Mouse (Mus musculus): Measurements from ENCODE around the gene Lyar. TPM values are rescaled to one million over a fixed set of nuclear protein-coding genes. Genes with fewer than 3 reads are reported as not detected.

Gene Lyar
- polyA plus RNA-seq, 1 experiment from 2014 or later = 146 TPM

- no peaks in the 10 kb centered on the region for H3K27me3 ChIP-seq (ENCODE audit: control insufficient read depth, insufficient read depth, low read length)
- H3K4me3 ChIP-seq (ENCODE audit: low read depth, low read length) = no peak overlapping the region
- peaks cover 4% of the 10 kb centered on the region; the same call in 1 of the 2 replicates for H3K36me3 ChIP-seq (ENCODE audit: control insufficient read depth, insufficient read depth, low read length)
- no peak overlapping the region for H3K9ac ChIP-seq (ENCODE audit: low read length)
- DNase-seq (ENCODE audit: low spot score) (no peak), ATAC-seq (ENCODE audit: insufficient number of reproducible peaks, low FRiP score, low TSS enrichment, low read depth) (no peak)
- no peaks in the 10 kb centered on the region for H3K9me3 ChIP-seq (ENCODE audit: control insufficient read depth, low read length)
- WGBS = 85% methylated on average over 8 of the region's 8 CpGs
- peaks cover 3% of the 10 kb centered on the region; the same call in 1 of the 2 replicates for H3K4me1 ChIP-seq (ENCODE audit: control insufficient read depth, insufficient read depth, low read length)
- no peak overlapping the region for H3K4me2 ChIP-seq (ENCODE audit: low read depth, severe bottlenecking)
- no peak overlapping the region for H3K27ac ChIP-seq (replicated peaks; ENCODE audit: low read depth, low read length)
Observed at GRCm38 (mm10) chr5:38258034-38258772, 37.9 kb downstream of the Lyar start.

GRCm38 (mm10) chr5:38258773-38259146 lies 38.5 kb downstream of the Lyar start:
- no peak for DNase-seq (ENCODE audit: low spot score)
- H3K27ac ChIP-seq (replicated peaks; ENCODE audit: low read depth, low read length) = no peak overlapping the region
- H3K9me3 ChIP-seq (ENCODE audit: control insufficient read depth, low read length) = no peaks in the 10 kb centered on the region
- whole genome bisulfite sequencing = 93% methylated on average over 5 of the region's 5 CpGs
- H3K9ac ChIP-seq (ENCODE audit: low read length) = no peak overlapping the region
- H3K36me3 ChIP-seq (ENCODE audit: control insufficient read depth, insufficient read depth, low read length) = peaks cover 8% of the 10 kb centered on the region; the same call in 1 of the 2 replicates
- peaks cover 3% of the 10 kb centered on the region; the same call in 1 of the 2 replicates for H3K4me1 ChIP-seq (ENCODE audit: control insufficient read depth, insufficient read depth, low read length)
- H3K4me2 ChIP-seq (ENCODE audit: low read depth, severe bottlenecking) = no peak overlapping the region
- H3K27me3 ChIP-seq (ENCODE audit: control insufficient read depth, insufficient read depth, low read length) = no peaks in the 10 kb centered on the region
- H3K4me3 ChIP-seq (ENCODE audit: low read depth, low read length) = no peak overlapping the region
- ATAC-seq (ENCODE audit: insufficient number of reproducible peaks, low FRiP score, low TSS enrichment, low read depth) = no peak

GRCm38 (mm10) chr5:38259455-38260106 lies 39.3 kb downstream of the Lyar start:
- DNase-seq (ENCODE audit: low spot score) (no peak), ATAC-seq (ENCODE audit: insufficient number of reproducible peaks, low FRiP score, low TSS enrichment, low read depth) (no peak)
- Histone ChIP-seq H3K4me2 (ENCODE audit: low read depth, severe bottlenecking) (peak overlapping the region; percentile 88), H3K36me3 (ENCODE audit: control insufficient read depth, insufficient read depth, low read length) (peaks cover 11% of the 10 kb centered on the region; the same call in 1 of the 2 replicates), H3K27ac (replicated peaks; ENCODE audit: low read depth, low read length) (peak overlapping the region; percentile 76), H3K9ac (ENCODE audit: low read length) (peak overlapping the region; percentile 83), H3K4me3 (ENCODE audit: low read depth, low read length) (peak overlapping the region; percentile 82), H3K9me3 (ENCODE audit: control insufficient read depth, low read length) (no peaks in the 10 kb centered on the region), H3K27me3 (ENCODE audit: control insufficient read depth, insufficient read depth, low read length) (no peaks in the 10 kb centered on the region), H3K4me1 (ENCODE audit: control insufficient read depth, insufficient read depth, low read length) (peaks cover 3% of the 10 kb centered on the region; the same call in 1 of the 2 replicates)
- WGBS = 49% methylated on average over 9 of the region's 9 CpGs

- H3K9ac ChIP-seq (ENCODE audit: low read length) = peak within 1 kb of the TSS; percentile 83
- DNase-seq (ENCODE audit: low spot score) (peak; percentile 75), ATAC-seq (ENCODE audit: insufficient number of reproducible peaks, low FRiP score, low TSS enrichment, low read depth) (no peak)
- peaks cover 3% of the 10 kb centered on the region; the same call in 1 of the 2 replicates for H3K4me1 ChIP-seq (ENCODE audit: control insufficient read depth, insufficient read depth, low read length)
- H3K4me2 ChIP-seq (ENCODE audit: low read depth, severe bottlenecking) = peak within 1 kb of the TSS; percentile 88
- no peaks in the 10 kb centered on the region for H3K9me3 ChIP-seq (ENCODE audit: control insufficient read depth, low read length)
- whole genome bisulfite sequencing = under 1% methylated on average over 40 of the region's 40 CpGs
- H3K27ac ChIP-seq (replicated peaks; ENCODE audit: low read depth, low read length) = peak within 1 kb of the TSS; percentile 76
- H3K4me3 ChIP-seq (ENCODE audit: low read depth, low read length) = peak within 1 kb of the TSS; percentile 82
- H3K27me3 ChIP-seq (ENCODE audit: control insufficient read depth, insufficient read depth, low read length) = no peaks in the 10 kb centered on the region
- peaks cover 12% of the 10 kb centered on the region; the same call in 1 of the 2 replicates for H3K36me3 ChIP-seq (ENCODE audit: control insufficient read depth, insufficient read depth, low read length)
Observed at GRCm38 (mm10) chr5:38260107-38260682, 39.9 kb downstream of the Lyar start, which contains the start of gene Tmem128. TSS of gene Tmem128 (plus strand) at chr5:38260185.

- no peak for DNase-seq (ENCODE audit: low spot score)
- WGBS = 93% methylated on average over 3 of the region's 3 CpGs
- no peak overlapping the region for H3K4me3 ChIP-seq (ENCODE audit: low read depth, low read length)
- no peaks in the 10 kb centered on the region for H3K4me1 ChIP-seq (ENCODE audit: control insufficient read depth, insufficient read depth, low read length)
- H3K36me3 ChIP-seq (ENCODE audit: control insufficient read depth, insufficient read depth, low read length) = no peaks in the 10 kb centered on the region
- H3K9me3 ChIP-seq (ENCODE audit: control insufficient read depth, low read length) = no peaks in the 10 kb centered on the region
- no peak for ATAC-seq (ENCODE audit: insufficient number of reproducible peaks, low FRiP score, low TSS enrichment, low read depth)
- no peak overlapping the region for H3K4me2 ChIP-seq (ENCODE audit: low read depth, severe bottlenecking)
- H3K27me3 ChIP-seq (ENCODE audit: control insufficient read depth, insufficient read depth, low read length) = peaks cover 20% of the 10 kb centered on the region
- no peak overlapping the region for H3K9ac ChIP-seq (ENCODE audit: low read length)
- H3K27ac ChIP-seq (replicated peaks; ENCODE audit: low read depth, low read length) = no peak overlapping the region
Observed at GRCm38 (mm10) chr5:38270942-38271341, 50.7 kb downstream of the Lyar start.

GRCm38 (mm10) chr5:38273831-38274230 lies 53.6 kb downstream of the Lyar start:
- WGBS = 86% methylated on average over 4 of the region's 4 CpGs
- no peak overlapping the region for H3K9ac ChIP-seq (ENCODE audit: low read length)
- DNase-seq (ENCODE audit: low spot score) = no peak
- H3K9me3 ChIP-seq (ENCODE audit: control insufficient read depth, low read length) = no peaks in the 10 kb centered on the region
- no peak for ATAC-seq (ENCODE audit: insufficient number of reproducible peaks, low FRiP score, low TSS enrichment, low read depth)
- no peak overlapping the region for H3K4me3 ChIP-seq (ENCODE audit: low read depth, low read length)
- no peak overlapping the region for H3K27ac ChIP-seq (replicated peaks; ENCODE audit: low read depth, low read length)
- peaks cover 8% of the 10 kb centered on the region; the same call in 1 of the 2 replicates for H3K4me1 ChIP-seq (ENCODE audit: control insufficient read depth, insufficient read depth, low read length)
- H3K27me3 ChIP-seq (ENCODE audit: control insufficient read depth, insufficient read depth, low read length) = peaks cover 46% of the 10 kb centered on the region
- no peak overlapping the region for H3K4me2 ChIP-seq (ENCODE audit: low read depth, severe bottlenecking)
- H3K36me3 ChIP-seq (ENCODE audit: control insufficient read depth, insufficient read depth, low read length) = no peaks in the 10 kb centered on the region

- WGBS = 10% methylated on average over 4 of the region's 4 CpGs
Observed at GRCm38 (mm10) chr5:38275771-38276170, 55.5 kb downstream of the Lyar start, which contains the start of gene Otop1. TSS of gene Otop1 (plus strand) at chr5:38275972.

GRCm38 (mm10) chr5:38276451-38276850 lies 56.2 kb downstream of the Lyar start:
- peak; percentile 36 for DNase-seq (ENCODE audit: low spot score)
- no peaks in the 10 kb centered on the region for H3K36me3 ChIP-seq (ENCODE audit: control insufficient read depth, insufficient read depth, low read length)
- peak overlapping the region; percentile 3; the same call in 1 of the 2 replicates for H3K4me3 ChIP-seq (ENCODE audit: low read depth, low read length)
- H3K27me3 ChIP-seq (ENCODE audit: control insufficient read depth, insufficient read depth, low read length) = peaks cover 46% of the 10 kb centered on the region
- ATAC-seq (ENCODE audit: insufficient number of reproducible peaks, low FRiP score, low TSS enrichment, low read depth) = no peak
- peaks cover 8% of the 10 kb centered on the region; the same call in 1 of the 2 replicates for H3K4me1 ChIP-seq (ENCODE audit: control insufficient read depth, insufficient read depth, low read length)
- 2% methylated on average over 19 of the region's 19 CpGs for WGBS
- H3K4me2 ChIP-seq (ENCODE audit: low read depth, severe bottlenecking) = peak overlapping the region; percentile 16; the same call in 1 of the 2 replicates
- H3K27ac ChIP-seq (replicated peaks; ENCODE audit: low read depth, low read length) = no peak overlapping the region
- H3K9ac ChIP-seq (ENCODE audit: low read length) = no peak overlapping the region
- no peaks in the 10 kb centered on the region for H3K9me3 ChIP-seq (ENCODE audit: control insufficient read depth, low read length)

More at GRCm38 (mm10) chr5:38275771-38276170, 55.5 kb downstream of the Lyar start, which contains the start of gene Otop1:
- H3K4me2 ChIP-seq (ENCODE audit: low read depth, severe bottlenecking) = peak within 1 kb of the TSS; percentile 16; the same call in 1 of the 2 replicates
- H3K36me3 ChIP-seq (ENCODE audit: control insufficient read depth, insufficient read depth, low read length) = no peaks in the 10 kb centered on the region
- H3K27ac ChIP-seq (replicated peaks; ENCODE audit: low read depth, low read length) = no peak within 1 kb of the TSS
- ATAC-seq (ENCODE audit: insufficient number of reproducible peaks, low FRiP score, low TSS enrichment, low read depth) = no peak
- peak within 1 kb of the TSS; percentile 3; the same call in 1 of the 2 replicates for H3K4me3 ChIP-seq (ENCODE audit: low read depth, low read length)
- H3K27me3 ChIP-seq (ENCODE audit: control insufficient read depth, insufficient read depth, low read length) = peaks cover 46% of the 10 kb centered on the region
- H3K4me1 ChIP-seq (ENCODE audit: control insufficient read depth, insufficient read depth, low read length) = peaks cover 8% of the 10 kb centered on the region; the same call in 1 of the 2 replicates
- H3K9me3 ChIP-seq (ENCODE audit: control insufficient read depth, low read length) = no peaks in the 10 kb centered on the region
- H3K9ac ChIP-seq (ENCODE audit: low read length) = no peak within 1 kb of the TSS
- DNase-seq (ENCODE audit: low spot score) = peak; percentile 25

All from limb, embryonic 11.5 days (tissue).